Mouse (Mus musculus) Patski (cell line): Measurements from ENCODE around the gene Tbcc. TPM values are rescaled to one million over a fixed set of nuclear protein-coding genes. Genes with fewer than 3 reads are reported as not detected.

Experiments used
- ATAC-seq: fragments of 100-300 bp; one replicate; pipeline ENCODE4 v1.8.0; 2021
- CTCF ChIA-PET: fragments of 350-600 bp; sonication (Branson Sonifier 250); formaldehyde crosslinking; loops from one replicate; lab custom pipeline; 2022; ENCODE audit warnings: inconsistent platforms; lab: Charles Lee
- POLR2A ChIA-PET: fragments of 350-600 bp; sonication (Branson Sonifier 250); formaldehyde crosslinking; loops from one replicate; lab custom pipeline; 2022; ENCODE audit warnings: antibody characterized with exemption, inconsistent platforms; lab: Charles Lee
- DNase-seq: peaks from one replicate; pipeline ENCODE4 v3.0.0-alpha.2; 2011; ENCODE audit warnings: low read depth, low spot score
- H3K27me3 ChIP-seq: fragments of 371-371 bp; one replicate; pipeline ENCODE4 v1.5.1; 2021
- CTCF ChIP-seq: fragments of 100-300 bp; IDR thresholded peaks from one replicate; pipeline ENCODE4 v1.5.1; 2021
- in situ Hi-C: fragments of 300-500 bp; cut with MboI; formaldehyde crosslinking; loops from 3 replicates; pipeline ENCODE4 v1.11.1; 2018; ENCODE audit warnings: low pct_unique_long_range_greater_than_20kb, mixed read lengths
- polyA plus RNA-seq: library from polyadenylated mRNA; unstranded; gene quantifications from one replicate; pipeline ENCODE4 v1.2.3, GENCODE M21; 2021

Gene Tbcc
- polyA plus RNA-seq, 1 experiment from 2014 or later, result 36.4 TPM

DNA sequence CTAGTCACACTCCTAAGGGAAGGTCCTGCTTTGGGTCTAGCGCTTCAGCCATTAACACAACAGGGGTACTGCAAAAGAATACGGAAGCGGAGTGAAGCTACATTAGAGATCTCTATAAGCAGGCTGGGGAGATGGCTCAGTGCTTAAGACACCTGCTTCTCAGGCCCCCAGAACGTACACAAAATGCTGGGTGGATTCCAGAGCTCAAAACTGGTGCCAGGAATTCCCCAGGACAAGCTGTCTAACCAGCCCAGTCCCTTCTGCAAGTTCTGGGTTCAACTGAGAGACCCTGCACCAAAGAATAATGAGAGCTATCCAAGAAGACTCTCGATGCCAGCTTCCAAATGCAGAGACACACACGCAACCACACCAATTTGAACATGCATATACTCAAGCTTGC, 8.8 kb upstream of the Tbcc start:
- ATAC-seq (no peak), DNase-seq (no peak)
- H3K27me3 ChIP-seq, result no peaks in the 10 kb centered on the region
- ChIA-PET CTCF (interaction anchor here (0.7 to 1.3 kb wide), 4 partner anchors 8 to 72 kb away, joined by 3 read pairs; no protein-coding TSS in a partner anchor), POLR2A (interaction anchor here (0.8 to 1.3 kb wide), 2 partner anchors 24 to 51 kb away, joined by 3 to 9 read pairs; partner anchors contain the start of gene Bicral)
- no peak for TF ChIP-seq CTCF
- in situ Hi-C loops, result loop anchor here (5.0 kb wide), 1 partner anchor 99 kb away; the partner anchor contains the start of gene Rpl7l1

DNA sequence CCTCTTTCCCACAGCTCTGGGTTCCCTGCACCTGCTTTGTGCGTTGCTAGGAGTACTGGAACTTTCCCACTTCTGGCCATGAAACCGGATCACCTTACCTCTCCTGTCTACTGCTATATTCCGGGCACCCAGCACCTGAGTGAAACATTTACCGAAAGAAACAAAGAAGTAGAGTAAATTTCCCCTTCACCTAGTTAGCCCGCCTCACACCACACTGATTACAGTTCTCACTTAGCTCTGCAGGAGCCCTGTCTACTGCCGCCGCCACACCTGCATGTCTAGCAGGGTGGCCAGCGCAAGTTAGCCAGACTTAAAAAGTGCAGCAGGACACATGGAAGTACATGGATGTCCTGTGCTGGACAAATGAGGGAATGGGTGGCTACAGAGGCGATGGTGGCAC, 7.4 kb upstream of the Tbcc start:
- ATAC-seq (no peak), DNase-seq (no peak)
- TF ChIP-seq CTCF, result no peak
- ChIA-PET POLR2A (no interaction called here), CTCF (no interaction called here)
- no peaks in the 10 kb centered on the region for H3K27me3 ChIP-seq
- in situ Hi-C loops, result loop anchor here (5.0 kb wide), 1 partner anchor 101 kb away; the partner anchor contains the start of gene Rpl7l1

DNA sequence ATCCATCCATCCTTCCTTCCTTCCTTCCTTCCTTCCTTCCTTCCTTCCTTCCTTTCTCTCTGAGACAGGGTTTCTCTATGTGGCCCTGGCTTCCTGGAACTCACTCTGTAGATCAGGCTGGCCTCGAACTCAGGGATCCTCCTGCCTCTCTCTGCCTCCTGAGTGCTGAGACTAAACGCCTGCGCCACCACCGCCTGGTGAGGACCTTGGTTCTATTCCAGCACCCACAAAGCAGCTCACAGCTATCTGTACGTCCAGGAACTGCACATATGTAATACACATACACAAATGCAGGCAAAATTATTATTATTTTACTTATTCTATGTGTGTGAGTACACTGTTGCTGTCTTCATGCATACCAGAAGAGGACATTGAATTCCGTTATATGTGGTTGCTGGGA, 5.7 kb upstream of the Tbcc start:
- TF ChIP-seq CTCF, result no peak
- ChIA-PET POLR2A (no interaction called here), CTCF (interaction anchor here (1.3 kb wide), 1 partner anchor 102 kb away, joined by 4 read pairs; the partner anchor contains the start of gene Rpl7l1)
- ATAC-seq (no peak), DNase-seq (no peak)
- in situ Hi-C loops, result loop anchor here (5.0 kb wide), 1 partner anchor 102 kb away; the partner anchor contains the start of gene Rpl7l1
- no peaks in the 10 kb centered on the region for H3K27me3 ChIP-seq

DNA sequence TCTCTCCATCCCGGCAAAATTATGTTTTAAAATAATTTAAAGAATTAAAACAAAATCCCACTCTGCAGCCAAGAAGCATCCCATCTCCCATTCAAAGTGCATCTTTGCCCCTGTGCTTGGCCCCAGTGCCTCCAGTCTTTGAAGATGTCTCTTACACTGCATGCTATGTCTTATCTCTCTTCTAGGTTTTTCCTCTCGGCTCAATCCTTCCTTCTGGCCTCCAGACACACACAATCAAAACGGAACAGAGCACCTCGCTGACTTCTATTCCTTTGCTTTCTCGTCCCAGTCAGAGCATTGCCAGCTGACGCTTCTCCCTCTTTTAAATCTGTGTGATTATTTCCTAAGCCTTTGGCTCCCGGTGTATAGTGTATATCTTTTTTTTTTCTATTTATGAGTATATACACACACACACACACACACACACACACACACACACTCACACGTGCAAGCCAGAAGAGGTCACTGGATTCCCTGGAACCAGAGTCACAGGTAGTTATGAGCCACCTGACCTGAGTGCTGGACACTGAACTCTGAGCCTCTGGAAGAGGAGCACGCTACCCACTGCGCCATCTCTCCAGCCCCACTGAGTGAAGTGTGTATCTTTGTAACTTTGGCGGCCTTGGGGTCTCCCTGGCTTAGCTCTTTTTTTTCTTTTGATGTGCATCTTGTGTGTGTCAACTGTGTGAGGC, 5.1 kb upstream of the Tbcc start:
- no peak for ATAC-seq
- CTCF ChIA-PET, result interaction anchor here (1.3 kb wide), 1 partner anchor 103 kb away, joined by 4 read pairs; the partner anchor contains the start of gene Rpl7l1
- in situ Hi-C loops, result no loop called here
- H3K27me3 ChIP-seq, result no peaks in the 10 kb centered on the region
- POLR2A ChIA-PET, result no interaction called here
- DNase-seq, result no peak
- no peak for TF ChIP-seq CTCF

DNA sequence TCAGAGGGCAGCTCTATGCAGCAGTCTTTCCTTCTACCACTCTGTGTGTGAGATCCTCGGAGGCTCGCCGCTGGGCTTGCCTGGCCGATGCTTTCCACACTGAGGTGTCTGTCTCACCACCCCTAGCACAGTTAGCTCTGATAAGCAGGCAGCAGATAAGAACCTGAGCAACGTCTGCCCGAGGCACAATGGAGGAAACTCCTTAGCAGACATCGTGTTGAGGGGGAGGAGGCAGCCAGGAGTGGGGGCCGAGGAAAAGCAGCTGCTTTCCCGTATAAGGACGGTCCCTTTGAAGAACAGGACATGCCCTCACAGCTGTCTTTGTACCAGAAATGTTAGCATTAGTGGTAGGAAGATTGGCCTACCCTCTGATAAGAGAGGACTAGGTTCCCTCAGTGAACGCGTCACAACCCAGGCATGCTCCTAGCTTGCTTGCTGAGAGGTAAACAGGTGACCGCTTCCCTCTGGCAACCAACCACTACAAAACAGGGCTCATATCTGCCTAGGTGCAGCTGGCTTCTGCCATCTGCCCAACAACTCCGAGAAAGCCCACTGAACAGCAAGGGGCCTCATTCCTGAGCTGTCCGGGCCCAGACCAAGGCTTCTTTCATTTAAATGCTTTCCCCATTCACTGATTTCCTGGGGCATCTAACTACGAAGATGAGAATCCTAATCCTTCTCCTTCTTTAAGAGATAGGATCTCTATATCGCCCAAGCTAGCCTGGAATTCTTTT, 4.4 kb upstream of the Tbcc start:
- no peaks in the 10 kb centered on the region for H3K27me3 ChIP-seq
- no peak for TF ChIP-seq CTCF
- ChIA-PET CTCF (interaction anchor here (1.3 kb wide), 1 partner anchor 104 kb away, joined by 4 read pairs; the partner anchor contains the start of gene Rpl7l1), POLR2A (no interaction called here)
- no peak for ATAC-seq
- in situ Hi-C loops, result no loop called here
- no peak for DNase-seq

DNA sequence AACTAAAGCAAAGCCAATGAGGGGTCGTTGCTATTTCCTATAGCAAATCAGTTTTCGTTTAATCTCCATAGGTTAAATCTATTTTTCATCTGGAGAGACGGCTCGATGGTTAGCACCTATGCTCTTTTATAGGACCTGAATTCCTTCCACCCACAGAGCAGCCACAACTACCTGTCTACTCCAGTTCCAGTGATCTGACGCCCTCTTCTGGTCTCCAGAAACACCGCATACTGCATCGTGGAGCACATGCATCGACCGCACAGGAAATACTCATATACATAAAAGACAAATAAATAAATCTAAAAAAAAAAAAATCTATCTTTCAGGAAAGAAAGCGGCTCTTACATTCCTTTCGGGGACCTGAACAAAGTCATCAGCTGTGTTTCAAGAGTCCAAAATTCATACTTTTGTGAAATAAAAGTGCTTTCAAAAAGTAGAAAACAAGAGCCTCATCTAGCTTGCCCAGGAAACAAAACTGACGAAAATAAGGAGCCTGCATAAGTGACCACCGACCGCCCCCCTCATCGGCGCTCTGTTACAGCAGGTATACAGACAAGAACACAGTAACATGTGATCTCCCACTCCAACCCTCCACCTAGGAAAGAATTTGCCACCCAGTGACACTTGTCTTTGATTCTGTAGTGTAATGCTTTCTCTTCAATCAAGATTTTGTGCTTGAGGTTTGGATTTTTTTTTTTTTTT, 1.8 kb upstream of the Tbcc start:
- ChIA-PET POLR2A (interaction anchor here (0.9 kb wide), 1 partner anchor 34 kb away, joined by 3 read pairs; no protein-coding TSS in a partner anchor), CTCF (no interaction called here)
- in situ Hi-C loops, result no loop called here
- no peak for ATAC-seq
- H3K27me3 ChIP-seq, result no peaks in the 10 kb centered on the region
- no peak for TF ChIP-seq CTCF
- no peak for DNase-seq

DNA sequence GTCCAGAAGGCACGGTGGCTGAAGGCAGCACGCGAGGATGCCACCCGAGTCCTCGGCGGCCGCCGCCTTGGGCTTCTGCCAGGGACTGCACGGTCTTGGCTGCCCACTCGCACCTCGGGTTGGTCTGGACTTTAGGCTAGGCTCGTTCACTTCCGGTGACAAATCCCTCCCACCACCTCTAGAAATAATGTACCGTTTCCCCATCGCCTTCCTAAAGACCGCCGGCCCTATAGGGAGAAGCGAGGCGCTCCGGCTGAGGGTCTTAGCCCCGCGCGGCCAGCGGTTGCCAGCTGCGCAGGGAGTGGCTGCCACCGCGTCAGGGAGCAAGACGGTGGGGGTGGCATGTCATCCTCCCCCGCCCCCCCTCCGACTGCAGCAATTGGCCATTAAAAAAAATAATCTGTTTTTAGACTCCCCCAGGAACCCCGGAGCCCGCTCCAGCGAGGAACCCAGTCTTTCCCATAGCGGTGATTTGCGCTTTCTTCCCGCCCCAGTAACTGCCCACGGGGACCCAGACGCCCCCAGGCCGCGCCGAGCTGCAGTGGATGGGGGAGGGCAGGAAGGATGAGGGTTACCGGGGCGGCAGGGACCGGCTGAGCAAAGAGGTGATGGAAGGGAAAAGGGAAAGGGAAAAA, 917 bp upstream of the Tbcc start:
- ATAC-seq (no peak), DNase-seq (no peak)
- POLR2A ChIA-PET, result interaction anchor here (0.7 to 2.4 kb wide), 4 partner anchors 13 to 115 kb away, joined by 3 to 12 read pairs (median 4); no protein-coding TSS in a partner anchor
- in situ Hi-C loops, result no loop called here
- H3K27me3 ChIP-seq, result no peaks in the 10 kb centered on the region
- no peak for TF ChIP-seq CTCF
- CTCF ChIA-PET, result interaction anchor here (1.0 kb wide), 1 partner anchor 8 kb away, joined by 3 read pairs; no protein-coding TSS in a partner anchor

DNA sequence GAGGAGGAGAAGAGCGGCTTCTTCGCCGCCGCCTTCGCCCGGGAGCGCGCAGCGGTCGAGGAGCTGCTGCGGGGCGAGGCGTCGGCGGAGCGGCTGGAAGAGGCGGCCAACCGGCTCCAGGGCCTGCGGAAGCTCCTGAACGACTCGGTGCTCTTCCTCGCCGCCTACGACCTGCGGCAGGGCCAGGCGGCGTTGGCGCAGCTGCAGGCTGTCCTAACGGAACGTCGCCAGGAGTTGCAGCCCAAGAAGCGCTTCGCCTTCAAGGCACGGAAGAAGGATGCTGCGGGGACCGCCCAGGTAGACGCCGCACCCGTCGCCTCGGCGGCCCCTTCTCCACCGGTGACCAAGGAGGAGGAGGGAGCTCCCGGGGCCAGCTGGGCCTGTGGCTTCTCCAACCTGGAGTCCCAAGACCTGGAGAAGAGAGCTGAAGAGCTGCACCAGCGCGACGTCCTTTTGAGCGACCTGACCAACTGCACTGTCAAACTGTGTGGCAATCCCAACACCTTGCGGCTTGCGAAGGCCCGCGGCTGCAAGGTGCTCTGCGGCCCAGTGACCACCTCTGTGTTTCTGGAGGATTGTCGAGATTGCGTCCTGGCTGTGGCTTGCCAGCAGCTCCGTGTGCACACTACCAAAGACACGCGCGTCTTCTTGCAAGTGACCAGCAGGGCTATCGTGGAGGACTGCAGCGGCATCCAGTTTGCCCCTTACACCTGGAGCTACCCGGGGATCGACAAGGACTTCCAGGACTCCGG, 535 bp downstream of the Tbcc start:
- in situ Hi-C loops, result no loop called here
- ATAC-seq (peak; percentile 32), DNase-seq (no peak)
- CTCF ChIA-PET, result interaction anchor here (1.1 to 1.5 kb wide), 2 partner anchors 13 to 109 kb away, joined by 3 to 5 read pairs; partner anchors contain the start of gene Rpl7l1
- no peak for TF ChIP-seq CTCF
- H3K27me3 ChIP-seq, result no peaks in the 10 kb centered on the region
- POLR2A ChIA-PET, result interaction anchor here (0.6 to 2.4 kb wide), 6 partner anchors 14 to 120 kb away, joined by 4 to 12 read pairs (median 8); partner anchors contain the start of genes Bicral and Rpl7l1

DNA sequence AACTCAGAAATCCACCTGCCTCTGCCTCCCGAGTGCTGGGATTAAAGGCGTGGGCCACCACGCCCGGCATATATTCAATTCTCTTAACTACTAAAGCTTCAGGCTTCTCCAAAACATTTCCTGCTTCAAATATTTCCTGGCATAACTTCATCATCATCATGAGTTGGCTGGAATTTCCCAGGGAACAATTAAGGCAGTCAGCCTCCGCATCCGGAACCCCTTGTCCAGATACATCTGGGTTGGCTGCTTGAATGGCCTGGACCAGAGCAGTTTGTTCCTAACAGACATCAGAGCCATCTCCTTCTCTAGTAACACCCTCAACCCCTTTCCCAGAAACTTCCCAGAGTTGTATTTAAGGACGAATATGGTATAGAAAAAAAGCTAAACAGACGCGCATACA, 4.9 kb downstream of the Tbcc start:
- no peak for DNase-seq
- ChIA-PET POLR2A (no interaction called here), CTCF (interaction anchor here (1.5 to 1.6 kb wide), 2 partner anchors 11 to 14 kb away, joined by 3 to 4 read pairs; no protein-coding TSS in a partner anchor)
- TF ChIP-seq CTCF, result no peak
- no peaks in the 10 kb centered on the region for H3K27me3 ChIP-seq
- ATAC-seq, result no peak
- in situ Hi-C loops, result no loop called here
